Mouse (Mus musculus) intestine, embryonic 15.5 days (tissue): ENCODE measurements at regions not wholly inside any gene's neighbourhood (a gene's known extent, or its start where the extent isn't known, plus 50 kb on each side); places are given as distances from the start of the nearest gene placed in this dataset.

Experiments
- ATAC-seq: fragments of 200-750 bp; cut with Nextera tagmentation; 2 replicates; pipeline ENCODE4 v1.8.0; 2017; ENCODE audit warnings: moderate TSS enrichment, moderate library complexity
- H3K27ac ChIP-seq: fragments of 300-500 bp; sonication (generic); 2 replicates; pipeline ENCODE4 v1.5.1; 2015; ENCODE audit warnings: mild to moderate bottlenecking, inconsistent platforms
- H3K27me3 ChIP-seq: fragments of 300-500 bp; sonication (generic); replicated peaks from 2 replicates; pipeline ENCODE4 v1.6.1; 2015; ENCODE audit warnings: inconsistent platforms
- H3K36me3 ChIP-seq: fragments of 300-500 bp; sonication (generic); 2 replicates; pipeline ENCODE4 v1.6.1; 2015; ENCODE audit warnings: inconsistent platforms
- H3K4me1 ChIP-seq: fragments of 300-500 bp; sonication (generic); replicated peaks from 2 replicates; pipeline ENCODE4 v1.6.1; 2015; ENCODE audit warnings: inconsistent platforms
- H3K4me2 ChIP-seq: fragments of 300-500 bp; sonication (generic); replicated peaks from 2 replicates; pipeline ENCODE4 v1.6.1; 2015; ENCODE audit warnings: mild to moderate bottlenecking, inconsistent platforms
- H3K4me3 ChIP-seq: fragments of 300-500 bp; sonication (generic); replicated peaks from 2 replicates; pipeline ENCODE4 v1.5.1; 2015; ENCODE audit warnings: inconsistent platforms
- H3K9ac ChIP-seq: fragments of 300-500 bp; sonication (generic); 2 replicates; pipeline ENCODE4 v1.6.1; 2015; ENCODE audit warnings: inconsistent platforms
- H3K9me3 ChIP-seq: fragments of 300-500 bp; sonication (generic); 2 replicates; pipeline ENCODE4 v1.6.1; 2016; ENCODE audit warnings: inconsistent platforms
- WGBS: fragments of 180-500 bp; shearing (Covaris S2); methylation state at CpG from one replicate; pipeline ENCODE4 v1.1.7; 2015; 5-methylcytosine and 5-hydroxymethylcytosine counted together

DNA sequence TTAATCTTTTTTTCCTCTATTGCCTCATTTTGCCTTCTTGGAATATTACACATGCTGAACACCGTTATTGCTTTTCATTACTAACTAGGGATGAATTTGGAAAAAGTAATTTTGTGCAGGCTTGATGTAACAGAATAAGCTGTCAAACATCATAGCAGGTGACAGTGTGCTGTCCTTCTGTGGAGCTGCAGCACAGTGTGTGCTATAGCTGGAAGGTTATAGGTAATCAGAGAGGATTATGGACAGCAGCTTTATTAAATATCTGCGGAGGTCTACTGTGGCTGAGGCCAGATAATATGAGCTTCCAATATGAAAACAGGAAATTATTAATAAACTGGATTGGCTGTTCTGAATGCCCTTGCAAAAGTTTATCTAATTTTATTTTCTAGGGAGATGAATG is 431.9 kb downstream of the Gm8797 start:
- WGBS = 84% methylated on average over 2 of the region's 2 CpGs
- Histone ChIP-seq H3K9ac (no peak overlapping the region), H3K4me2 (no peak overlapping the region), H3K4me3 (no peak overlapping the region), H3K4me1 (no peaks in the 10 kb centered on the region), H3K9me3 (no peaks in the 10 kb centered on the region), H3K27ac (no peak overlapping the region), H3K27me3 (no peaks in the 10 kb centered on the region), H3K36me3 (no peaks in the 10 kb centered on the region)
- ATAC-seq = no peak

DNA sequence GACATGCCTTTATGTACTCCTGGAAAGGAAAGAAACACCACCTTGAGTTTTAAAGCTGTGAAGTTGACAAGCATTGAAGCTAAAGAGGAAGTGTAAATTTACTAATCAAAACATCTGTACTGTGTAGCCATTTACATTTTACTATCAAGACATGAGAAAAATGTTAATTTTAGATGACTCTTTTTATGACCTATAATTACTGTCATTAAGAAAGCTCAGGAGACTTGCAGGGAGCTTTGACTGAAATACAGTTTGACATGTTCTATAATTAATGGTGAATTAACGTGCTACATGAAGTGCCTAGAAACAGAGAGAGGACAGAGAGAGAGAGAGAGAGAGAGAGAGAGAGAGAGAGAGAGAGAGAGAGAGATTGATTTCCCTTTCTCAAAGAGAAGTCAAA is 432.8 kb downstream of the Gm8797 start:
- H3K9ac ChIP-seq = no peak overlapping the region
- H3K36me3 ChIP-seq = no peaks in the 10 kb centered on the region
- no peak overlapping the region for H3K4me2 ChIP-seq
- no peak overlapping the region for H3K4me3 ChIP-seq
- WGBS = 38% methylated on average over 1 of the region's 1 CpGs
- H3K27ac ChIP-seq = no peak overlapping the region
- no peaks in the 10 kb centered on the region for H3K9me3 ChIP-seq
- no peaks in the 10 kb centered on the region for H3K4me1 ChIP-seq
- no peaks in the 10 kb centered on the region for H3K27me3 ChIP-seq
- ATAC-seq = no peak

DNA sequence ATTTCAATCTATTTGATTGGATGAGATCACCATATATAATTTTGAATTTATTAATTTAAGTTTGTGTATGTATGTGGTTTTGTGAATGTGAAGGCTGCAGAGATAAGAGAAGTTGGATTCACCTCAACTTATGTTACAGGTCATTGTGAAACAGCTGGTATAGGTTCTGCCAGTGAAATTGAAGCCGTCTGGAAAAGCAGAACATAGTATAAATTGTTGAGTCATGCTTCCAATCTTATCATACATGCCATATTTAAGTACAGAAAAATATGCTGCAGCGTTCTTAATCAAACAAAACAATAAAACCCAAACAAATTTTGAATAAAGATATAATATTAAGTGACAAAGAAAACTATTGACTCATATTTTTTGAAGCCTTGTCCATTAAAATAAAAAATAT is 415.6 kb downstream of the 1700008P02Rik start:
- no peaks in the 10 kb centered on the region for H3K9me3 ChIP-seq
- no peaks in the 10 kb centered on the region for H3K27me3 ChIP-seq
- WGBS = 62% methylated on average over 2 of the region's 2 CpGs

DNA sequence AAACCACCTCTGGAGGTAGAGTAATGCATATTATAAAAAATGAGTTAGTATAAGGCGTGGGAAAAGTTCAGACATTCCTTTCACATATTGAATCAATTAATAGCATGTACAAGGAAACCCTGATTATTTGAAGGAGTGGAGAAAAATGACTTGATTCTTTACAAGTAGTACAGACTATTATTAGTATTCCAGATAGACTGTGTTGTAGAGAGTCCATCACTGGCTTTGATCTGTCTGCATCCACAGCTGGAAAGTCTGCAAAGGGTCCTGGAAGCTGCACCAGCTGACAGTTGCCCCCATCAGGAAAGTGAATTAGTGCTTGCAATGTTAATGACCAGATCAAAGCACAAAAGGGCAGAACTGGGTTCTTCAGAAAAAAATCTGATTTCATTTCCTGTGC is 391.6 kb downstream of the 1700008P02Rik start:
- Histone ChIP-seq H3K4me2 (no peak overlapping the region), H3K27me3 (no peaks in the 10 kb centered on the region), H3K36me3 (no peaks in the 10 kb centered on the region), H3K4me3 (no peak overlapping the region), H3K9me3 (no peaks in the 10 kb centered on the region), H3K4me1 (no peaks in the 10 kb centered on the region), H3K27ac (no peak overlapping the region), H3K9ac (no peak overlapping the region)
- 59% methylated on average over 1 of the region's 1 CpGs for WGBS
- ATAC-seq = no peak

More for the DNA sequence above, 415.6 kb downstream of the 1700008P02Rik start:
- no peaks in the 10 kb centered on the region for H3K4me1 ChIP-seq
- H3K27ac ChIP-seq = no peak overlapping the region
- H3K4me2 ChIP-seq = no peak overlapping the region
- ATAC-seq = no peak
- no peak overlapping the region for H3K9ac ChIP-seq
- H3K36me3 ChIP-seq = no peaks in the 10 kb centered on the region
- H3K4me3 ChIP-seq = no peak overlapping the region
